Mouse (Mus musculus) heart, postnatal 14 days (tissue): ENCODE data around the gene Ntrk1. TPM values are rescaled to one million over a fixed set of nuclear protein-coding genes. Genes with fewer than 3 reads are reported as not detected.
"Not testable (repeated sequence)": the region's sequence is repeated elsewhere in the genome, so short reads cannot be mapped to it uniquely, and the experiment has no call there.

Experiments used
- DNase-seq, 2 experiments: peaks; one replicate each; pipeline ENCODE4 v3.0.0; 2021 to 2022
- intact Hi-C: fragments of 180-260 bp; cut with DNase I; formaldehyde crosslinking; loops from one replicate; pipeline ENCODE4 v1.15.1; 2025
- long read RNA-seq, 2 experiments: library from polyadenylated mRNA; stranded (forward); transcript quantifications; one replicate each; pipeline ENCODE4 v2.0.0; 2021
- total RNA-seq, 2 experiments: library from RNA; stranded (reverse); gene quantifications; 2 replicates each; pipeline ENCODE4 v1.2.3; 2021

Gene Ntrk1
- under 1 TPM; 0.29 to 0.31 TPM for total RNA-seq
- long read RNA-seq, experiment 1, partial matches to known transcripts = 0 of 1 reads
- long read RNA-seq, experiment 1, other reads (novel, unspliced or antisense) = 1 of 1 reads
- long read RNA-seq, experiment 2 = 0 reads

- DNase-seq = no peak
- intact Hi-C loops = loop anchor here (1.0 to 10.0 kb wide), 4 partner anchors 21 to 140 kb away; partner anchors contain the start of genes Isg20l2 and Rrnad1
Measured at GRCm38 (mm10) chr3:87794922-87795325, at the start of gene Ntrk1. Gene Ntrk1 (minus strand): TSS chr3:87795162.

GRCm38 (mm10) chr3:87840858-87841257 lies 45.9 kb upstream of the Ntrk1 start:
- no peak for DNase-seq
- intact Hi-C loops = no loop called here

GRCm38 (mm10) chr3:87838622-87839021 lies 43.7 kb upstream of the Ntrk1 start:
- peak; percentile 77 to 90 for DNase-seq
- intact Hi-C loops = loop anchor here (5.0 kb wide), 2 partner anchors 41 to 66 kb away; partner anchors contain the start of genes Insrr and Ntrk1

DNA sequence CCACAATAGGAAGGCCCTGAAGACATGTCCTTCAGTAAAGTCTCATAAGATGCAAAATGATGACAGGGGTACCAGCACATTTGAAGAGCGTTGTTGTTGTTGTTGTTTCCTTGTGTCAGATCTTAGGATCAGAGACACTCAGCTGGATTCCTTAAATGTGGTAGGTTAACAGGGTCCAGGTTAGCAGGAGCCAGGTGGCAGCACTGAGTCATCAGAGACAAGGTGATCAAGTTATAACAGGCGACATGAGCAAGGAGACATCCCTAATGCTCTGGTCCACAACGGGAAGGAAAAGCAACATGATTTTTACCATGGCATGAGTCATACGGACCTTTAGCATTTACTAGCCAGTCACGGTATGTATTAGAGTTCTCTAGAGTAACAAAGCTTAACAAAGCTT lies 38.5 kb upstream of the Ntrk1 start:
- no peak for DNase-seq
- intact Hi-C loops = no loop called here

GRCm38 (mm10) chr3:87832109-87832859 lies 37.3 kb upstream of the Ntrk1 start:
- intact Hi-C loops = no loop called here
- no peak for DNase-seq

DNA sequence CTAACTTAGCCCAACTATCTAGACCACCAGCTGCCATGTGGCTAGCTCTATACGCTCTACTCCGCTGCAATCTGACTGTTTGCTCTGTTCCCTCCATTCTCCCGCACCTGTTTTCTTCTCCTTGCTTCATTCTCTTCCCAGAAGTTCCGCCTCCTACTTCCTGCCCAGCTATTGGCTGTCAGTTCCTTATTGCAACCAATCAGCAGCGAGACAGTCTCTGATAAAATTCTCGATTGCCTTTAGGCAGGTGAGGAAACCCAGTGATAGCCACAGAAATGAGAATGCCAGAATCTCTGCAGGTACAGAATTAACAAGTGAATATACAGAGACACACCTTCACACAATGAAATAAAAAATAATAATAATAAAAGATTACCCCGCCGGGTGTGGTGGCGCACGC lies 34.1 kb upstream of the Ntrk1 start:
- DNase-seq = no peak
- intact Hi-C loops = no loop called here

GRCm38 (mm10) chr3:87828435-87828834 lies 33.5 kb upstream of the Ntrk1 start:
- intact Hi-C loops = no loop called here
- no peak for DNase-seq

- intact Hi-C loops, DNase-seq: not testable (repeated sequence)
Measured at GRCm38 (mm10) chr3:87824206-87824605, 29.2 kb upstream of the Ntrk1 start, which contains the start of gene Pear1. Gene Pear1 (minus strand): TSS chr3:87824306.

DNA sequence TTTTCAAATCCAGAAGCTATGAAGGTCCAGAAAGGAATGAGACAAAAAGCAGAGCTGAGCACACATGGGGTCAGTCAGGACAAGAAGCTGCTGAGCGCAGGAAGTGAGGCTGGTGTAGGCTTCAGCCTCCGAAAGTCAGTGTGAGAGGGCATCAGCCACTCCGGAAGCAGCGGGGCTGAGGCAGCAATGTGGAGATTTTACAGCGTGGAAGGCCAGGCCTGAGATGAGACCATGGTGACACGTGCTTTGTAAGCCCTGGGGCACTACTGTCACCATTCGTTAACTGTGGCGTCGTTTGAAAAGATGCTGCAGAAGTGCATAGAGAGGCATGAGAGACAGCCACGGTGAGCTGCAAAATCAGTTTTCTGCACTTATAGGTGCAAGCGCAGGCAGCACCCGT lies 23.3 kb upstream of the Ntrk1 start:
- intact Hi-C loops = loop anchor here (5.0 kb wide), 1 partner anchor 61 kb away; no protein-coding TSS in a partner anchor
- no peak for DNase-seq

DNA sequence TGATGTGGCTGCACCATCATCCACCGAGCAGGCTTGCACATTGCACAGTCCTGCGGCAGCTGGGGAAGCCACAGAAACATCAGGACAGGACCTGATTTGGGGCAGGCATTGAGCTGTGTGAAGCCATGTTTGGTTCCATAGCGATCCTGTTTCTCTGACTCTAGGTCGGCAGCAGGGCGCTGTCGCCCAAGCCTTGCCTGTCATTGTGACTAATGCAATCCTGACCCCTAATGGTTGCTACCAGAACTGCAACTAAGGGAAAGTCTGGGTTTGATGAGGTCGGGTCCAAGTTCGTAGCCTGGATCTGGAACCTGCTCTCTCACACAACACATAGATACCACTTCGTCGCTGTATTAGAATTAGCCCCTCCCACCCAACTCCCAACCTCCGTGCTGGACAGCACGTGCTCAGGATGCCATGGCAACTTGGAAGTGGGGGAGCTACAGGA lies 21.7 kb upstream of the Ntrk1 start:
- peak; percentile 72 to 88 for DNase-seq
- intact Hi-C loops = loop anchor here (1.0 to 5.0 kb wide), 3 partner anchors 21 to 59 kb away; partner anchors contain the start of gene Ntrk1

GRCm38 (mm10) chr3:87816166-87816565 lies 21.2 kb upstream of the Ntrk1 start:
- DNase-seq = no peak
- intact Hi-C loops = loop anchor here (1.0 to 5.0 kb wide), 3 partner anchors 21 to 59 kb away; partner anchors contain the start of gene Ntrk1

- intact Hi-C loops = no loop called here
- peak; percentile 22 to 38 for DNase-seq
Measured at GRCm38 (mm10) chr3:87812873-87813272, 17.9 kb upstream of the Ntrk1 start.

GRCm38 (mm10) chr3:87812413-87812812 lies 17.5 kb upstream of the Ntrk1 start:
- DNase-seq = no peak
- intact Hi-C loops = no loop called here

DNA sequence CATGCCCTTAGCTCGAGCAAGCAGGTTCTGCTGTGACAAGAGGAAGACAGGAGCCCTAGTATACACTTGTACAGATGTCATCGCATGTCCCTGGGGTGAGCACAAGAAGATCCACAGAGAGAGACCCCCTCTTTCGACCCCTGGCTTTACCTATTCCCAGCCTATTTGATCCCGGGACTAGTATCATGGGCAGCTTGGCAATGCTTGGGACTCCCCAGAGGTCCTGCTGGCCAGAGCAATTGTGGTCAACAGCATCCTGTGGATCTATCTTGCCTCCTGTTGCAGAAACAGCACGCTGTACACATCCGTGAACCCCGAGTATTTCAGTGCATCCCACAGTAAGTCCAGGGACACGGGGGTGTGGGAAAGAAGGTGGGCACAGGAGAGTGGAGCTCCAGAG lies 16.3 kb upstream of the Ntrk1 start:
- intact Hi-C loops = no loop called here
- DNase-seq = no peak

DNA sequence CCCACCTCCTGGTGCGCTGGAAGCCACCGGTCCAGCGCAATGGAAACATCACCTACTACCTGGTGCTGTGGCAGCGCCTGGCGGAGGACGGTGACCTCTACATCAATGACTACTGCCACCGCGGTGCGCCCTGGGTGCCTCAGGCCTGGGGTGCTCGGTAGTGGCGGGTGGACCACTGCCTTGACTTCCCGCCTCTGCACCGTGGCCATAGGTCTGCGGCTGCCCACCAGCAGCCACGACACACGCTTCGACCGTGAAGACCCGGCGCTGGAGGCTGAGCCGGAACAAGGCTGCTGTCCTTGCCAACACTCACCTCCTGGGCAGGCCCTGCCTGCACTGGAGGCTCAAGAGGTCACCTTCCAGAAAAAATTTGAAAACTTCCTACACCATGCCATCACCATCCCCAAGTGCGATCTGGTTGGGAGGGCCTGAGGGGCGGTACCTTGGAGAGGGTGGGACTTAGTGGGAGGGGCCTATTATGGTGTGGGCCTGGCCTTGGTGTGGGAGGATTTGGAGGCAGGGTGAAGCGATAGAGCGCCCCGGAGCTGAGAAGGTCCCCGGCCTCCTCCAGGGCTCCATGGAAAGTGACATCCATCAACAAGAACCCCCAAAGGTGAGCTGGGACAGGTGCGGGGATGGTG lies 14.5 kb upstream of the Ntrk1 start:
- intact Hi-C loops = no loop called here
- no peak for DNase-seq

DNA sequence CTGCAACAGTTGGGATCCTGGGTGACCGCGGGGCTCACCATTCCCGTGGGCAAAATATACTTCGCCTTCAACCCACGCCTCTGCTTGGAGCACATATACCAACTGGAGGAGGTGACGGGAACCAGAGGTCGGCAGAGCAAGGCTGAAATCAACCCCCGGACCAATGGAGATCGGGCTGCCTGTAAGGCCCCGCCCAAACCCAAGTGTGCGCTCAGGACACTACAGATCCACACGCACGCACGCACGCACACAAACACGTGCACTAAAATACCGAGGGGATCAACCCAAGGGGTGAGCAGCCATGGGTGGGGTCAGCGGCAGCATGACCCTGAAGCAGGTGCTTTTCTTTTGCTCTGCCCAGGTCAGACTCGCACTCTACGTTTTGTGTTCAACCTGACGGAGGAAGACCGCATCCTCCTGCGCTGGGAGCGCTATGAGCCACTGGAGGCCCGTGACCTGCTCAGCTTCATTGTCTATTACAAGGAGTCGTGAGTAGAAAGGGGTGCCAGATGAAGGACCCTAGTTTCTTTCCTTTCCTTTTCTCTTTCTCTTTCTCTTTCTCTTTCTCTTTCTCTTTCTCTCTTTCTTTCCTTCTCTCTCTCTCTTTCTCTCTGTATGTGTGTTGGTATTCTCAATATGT lies 9.2 kb upstream of the Ntrk1 start:
- intact Hi-C loops = no loop called here
- no peak for DNase-seq

DNA sequence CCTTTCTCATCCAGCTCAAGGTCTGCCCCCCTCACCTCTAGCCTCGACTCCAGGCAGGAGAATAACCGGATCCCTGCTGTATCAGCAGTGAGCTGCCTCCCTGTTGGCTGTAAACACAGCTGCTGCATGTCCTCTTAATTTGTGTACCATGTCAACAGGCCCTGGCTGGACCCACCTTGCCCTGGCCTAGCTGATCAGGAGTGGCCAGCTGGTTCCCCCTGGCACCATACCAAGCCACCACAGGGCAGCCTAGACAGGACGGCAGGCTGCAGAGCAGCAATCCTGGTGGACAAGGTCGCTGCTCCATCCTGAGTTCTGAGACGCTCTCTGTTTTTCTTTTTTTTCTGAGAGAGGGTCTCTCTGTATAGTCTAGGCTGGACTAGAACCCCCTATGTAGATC lies 6.7 kb upstream of the Ntrk1 start:
- intact Hi-C loops = no loop called here
- DNase-seq = no peak

DNA sequence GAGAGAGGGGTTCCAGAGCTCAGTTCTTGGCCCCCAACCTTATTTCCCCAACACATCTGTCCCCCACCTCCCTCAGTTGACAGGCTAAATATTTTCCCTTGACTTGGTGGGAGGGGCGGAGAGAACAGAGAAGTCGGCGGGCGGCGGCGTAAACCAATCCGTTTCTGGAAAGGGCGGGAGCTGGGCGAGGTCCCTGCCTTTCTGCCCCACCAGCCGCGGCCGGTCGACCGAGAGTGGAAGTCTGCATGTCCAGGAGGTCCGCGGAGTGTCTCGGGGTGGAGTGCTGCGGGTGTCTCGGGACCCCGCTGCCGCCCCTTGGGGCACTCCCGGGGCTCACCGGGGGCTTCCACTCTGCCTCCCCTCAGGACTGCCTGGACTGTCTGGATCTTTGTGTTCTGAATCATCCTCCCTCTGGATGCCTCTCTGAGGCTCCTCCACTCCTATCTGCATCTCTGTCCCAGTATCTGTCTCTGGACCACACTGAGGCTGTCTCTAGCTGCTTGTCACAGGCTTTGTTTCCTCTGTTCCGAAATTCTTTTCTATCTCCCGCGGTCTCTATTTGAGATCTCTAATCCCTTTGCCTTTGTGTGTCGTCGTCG lies 1.9 kb upstream of the Ntrk1 start, which contains the start of gene Insrr:
Gene Insrr (plus strand): TSS at position 216 of the 599 bp plus-strand sequence.
- intact Hi-C loops = loop anchor here (5.0 to 10.0 kb wide), 2 partner anchors 40 to 138 kb away; partner anchors contain the start of genes Isg20l2 and Rrnad1

DNA sequence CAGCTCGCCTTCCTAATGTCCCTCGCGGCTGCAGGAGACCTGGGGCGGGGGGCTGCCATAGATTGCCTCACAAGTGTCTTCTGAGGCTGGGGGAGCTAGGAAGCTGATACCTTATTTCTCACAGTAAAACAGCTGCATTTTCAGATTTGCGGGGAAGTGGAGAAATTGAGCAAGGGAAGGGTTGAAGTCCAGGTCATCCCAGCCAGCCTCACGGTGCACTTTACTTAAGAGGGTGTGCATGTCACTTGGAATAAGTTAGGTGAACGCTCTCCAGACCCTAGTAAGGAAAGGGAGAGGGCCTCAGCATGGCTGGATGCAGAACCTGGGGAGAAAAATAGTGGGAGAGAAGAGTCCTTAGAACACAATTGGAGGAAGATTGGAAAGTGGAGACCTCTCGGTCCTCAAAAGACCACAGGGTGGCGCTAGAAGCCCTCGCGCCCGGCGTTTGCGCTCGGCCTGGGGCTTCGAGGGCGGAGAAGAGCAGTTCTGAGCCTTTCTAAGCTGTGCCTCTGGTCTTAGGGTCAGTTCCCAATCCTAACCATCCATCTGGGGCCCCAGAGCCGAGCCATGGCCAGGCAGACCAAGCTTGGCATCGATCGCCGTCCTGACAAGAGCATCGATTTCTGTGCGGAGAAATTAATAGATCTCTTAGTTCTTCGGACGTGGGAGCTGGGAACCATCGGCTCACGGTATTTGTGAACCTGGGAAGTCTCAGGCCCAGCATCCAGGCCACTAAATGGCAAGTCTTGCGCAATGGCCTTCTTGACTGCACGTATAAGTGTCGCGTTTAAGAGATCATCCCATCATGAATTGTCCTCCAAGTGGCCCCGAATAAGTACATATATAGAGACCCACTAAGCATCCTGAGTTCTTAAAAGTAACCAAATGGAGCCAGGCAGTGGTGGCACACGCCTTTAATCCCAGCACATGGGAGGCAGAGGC lies 645 bp upstream of the Ntrk1 start:
- DNase-seq = peak; percentile 72 to 86
- intact Hi-C loops = loop anchor here (1.0 to 10.0 kb wide), 4 partner anchors 21 to 139 kb away; partner anchors contain the start of genes Isg20l2 and Rrnad1

More for the DNA sequence above, 1.9 kb upstream of the Ntrk1 start, which contains the start of gene Insrr:
- DNase-seq = peak; percentile 59 to 61
